Mouse (Mus musculus) embryonic facial prominence, embryonic 14.5 days (tissue): ENCODE measurements around the gene Cntnap5c. TPM values are rescaled to one million over a fixed set of nuclear protein-coding genes. Genes with fewer than 3 reads are reported as not detected.

ENCODE experiments used
- ATAC-seq: fragments of 200-750 bp; cut with Nextera tagmentation; 2 replicates; pipeline ENCODE4 v1.8.0; 2017; ENCODE audit warnings: low read depth, moderate number of reproducible peaks, moderate TSS enrichment
- DNase-seq: peaks from one replicate; pipeline ENCODE4 v3.0.0-alpha.2; 2015; ENCODE audit warnings: low spot score
- H3K27ac ChIP-seq: fragments of 300-500 bp; sonication (generic); replicated peaks from 2 replicates; pipeline ENCODE4 v1.5.1; 2014; ENCODE audit warnings: low read depth, mild to moderate bottlenecking, low read length, moderate library complexity
- H3K27me3 ChIP-seq: fragments of 300-500 bp; sonication (generic); replicated peaks from 2 replicates; pipeline ENCODE4 v1.6.1; 2014; ENCODE audit warnings: low read length; ENCODE audit not compliant: control insufficient read depth, insufficient read depth
- H3K36me3 ChIP-seq: fragments of 300-500 bp; sonication (generic); 2 replicates; pipeline ENCODE4 v1.6.1; 2014; ENCODE audit warnings: low read length, mixed read lengths; ENCODE audit not compliant: control insufficient read depth, insufficient read depth
- H3K4me1 ChIP-seq: fragments of 300-500 bp; sonication (generic); 2 replicates; pipeline ENCODE4 v1.6.1; 2014; ENCODE audit warnings: antibody characterized with exemption, low read length; ENCODE audit not compliant: control insufficient read depth, insufficient read depth
- H3K4me2 ChIP-seq: fragments of 300-500 bp; sonication (generic); 2 replicates; pipeline ENCODE4 v1.6.1; 2014; ENCODE audit warnings: low read depth, mild to moderate bottlenecking, low read length, moderate library complexity, mixed read lengths
- H3K4me3 ChIP-seq: fragments of 300-500 bp; sonication (generic); 2 replicates; pipeline ENCODE4 v1.5.1; 2014; ENCODE audit warnings: low read depth, mild to moderate bottlenecking, low read length
- H3K9ac ChIP-seq: fragments of 300-500 bp; sonication (generic); 2 replicates; pipeline ENCODE4 v1.6.1; 2014; ENCODE audit warnings: low read depth, mild to moderate bottlenecking, low read length, moderate library complexity, mixed read lengths
- H3K9me3 ChIP-seq: fragments of 300-500 bp; sonication (generic); 2 replicates; pipeline ENCODE4 v1.6.1; 2016; ENCODE audit warnings: low read length; ENCODE audit not compliant: control insufficient read depth
- WGBS: fragments of 180-500 bp; shearing (Covaris S2); extraction: QIAGEN DNeasy Blood & Tissue Kit; methylation state at CpG from one replicate; pipeline ENCODE4 v1.1.7; 2014; 5-methylcytosine and 5-hydroxymethylcytosine counted together
- polyA plus RNA-seq: library from polyadenylated mRNA; unstranded; fragments of >200 nt; fragmentation: Nextera tagmentation; extraction: Ambion mirVana; gene quantifications from 2 replicates; pipeline ENCODE4 v1.2.1, GENCODE M21; 2014

The Cntnap5c gene
- polyA plus RNA-seq, 1 experiment from 2014 or later, result 0.10 TPM

DNA sequence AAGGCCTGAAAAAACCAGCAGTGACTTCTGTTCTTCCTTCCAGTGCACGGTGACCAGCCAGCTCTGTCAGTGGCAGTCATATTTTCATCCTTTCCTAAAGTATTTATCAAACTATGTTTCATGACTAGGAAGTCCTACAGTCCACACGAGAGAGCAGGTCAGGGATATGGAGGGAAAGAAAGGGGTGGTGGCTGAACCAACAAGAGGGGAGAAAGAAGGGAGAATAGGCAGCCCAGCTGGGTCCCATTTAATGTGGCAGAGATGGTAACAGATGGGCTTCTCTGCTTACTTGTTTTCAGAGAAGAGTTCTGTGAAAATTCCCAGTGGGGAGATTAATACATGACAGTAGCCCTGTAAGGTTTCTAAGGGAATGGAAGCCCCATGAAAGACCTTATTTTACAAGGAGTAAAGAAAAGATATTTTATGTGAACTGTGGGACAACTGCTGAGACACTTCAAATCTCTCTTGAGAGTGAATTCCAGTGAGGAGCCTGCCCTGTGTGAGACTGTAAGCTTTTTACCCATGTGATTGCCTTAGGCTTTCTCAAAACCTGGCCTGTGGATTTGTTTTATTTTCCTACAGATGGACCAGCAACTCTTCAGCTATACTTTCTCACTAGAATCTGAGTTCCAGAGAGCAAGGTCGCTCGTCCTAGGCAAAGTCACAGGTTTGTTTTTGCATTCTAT is 594.4 kb downstream of the Cntnap5c start:
- Histone ChIP-seq H3K27me3 (no peaks in the 10 kb centered on the region), H3K36me3 (no peaks in the 10 kb centered on the region), H3K4me3 (no peak overlapping the region), H3K27ac (no peak overlapping the region), H3K4me1 (no peaks in the 10 kb centered on the region), H3K4me2 (no peak overlapping the region), H3K9ac (no peak overlapping the region), H3K9me3 (no peaks in the 10 kb centered on the region)
- ATAC-seq (no peak), DNase-seq (no peak)
- WGBS, result 70% methylated on average over 4 of the region's 4 CpGs

DNA sequence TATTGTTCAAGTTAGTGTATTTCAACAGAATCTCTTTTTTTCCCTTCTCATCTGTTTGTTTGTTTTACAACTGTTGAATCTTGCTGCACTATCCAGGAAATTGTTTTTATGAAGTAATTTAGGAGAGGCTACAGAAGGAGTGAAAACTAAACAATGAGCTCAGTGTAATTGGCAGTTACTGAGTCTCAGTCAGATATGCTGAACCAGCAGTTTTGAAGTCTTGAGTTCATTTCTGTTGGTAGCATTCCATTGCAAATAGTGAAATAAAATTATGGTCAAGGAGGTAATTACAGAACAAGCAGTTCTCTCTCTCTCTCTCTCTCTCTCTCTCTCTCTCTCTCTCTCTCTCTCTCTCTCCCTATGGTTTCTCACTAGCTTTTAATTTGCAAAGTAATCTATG is 600.7 kb downstream of the Cntnap5c start:
- Histone ChIP-seq H3K4me2 (no peak overlapping the region), H3K9me3 (no peaks in the 10 kb centered on the region), H3K36me3 (no peaks in the 10 kb centered on the region), H3K27me3 (no peaks in the 10 kb centered on the region), H3K9ac (no peak overlapping the region), H3K4me3 (no peak overlapping the region), H3K4me1 (no peaks in the 10 kb centered on the region), H3K27ac (no peak overlapping the region)
- DNase-seq, result peak; percentile 16
- ATAC-seq, result no peak

DNA sequence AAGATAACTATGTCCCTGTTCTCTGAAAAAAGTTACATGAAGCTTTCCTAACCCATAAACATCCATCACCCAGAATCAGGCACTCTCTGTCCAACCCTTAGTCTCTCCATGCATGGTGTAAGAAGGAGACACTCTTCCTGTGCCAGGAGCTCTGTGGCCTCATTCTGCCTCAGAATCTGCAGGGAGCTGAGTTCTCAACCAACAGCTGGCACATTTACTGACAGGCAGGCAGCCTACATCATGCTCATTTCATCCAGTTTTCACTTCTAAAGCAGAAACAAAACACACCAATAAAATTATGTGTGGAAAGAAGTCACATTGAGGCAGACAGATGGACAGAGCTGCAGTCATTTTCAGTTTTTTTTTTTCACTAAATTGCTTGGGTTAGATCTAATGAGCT is 638.4 kb downstream of the Cntnap5c start:
- Histone ChIP-seq H3K27ac (no peak overlapping the region), H3K9me3 (no peaks in the 10 kb centered on the region), H3K36me3 (no peaks in the 10 kb centered on the region), H3K4me2 (no peak overlapping the region), H3K4me1 (no peaks in the 10 kb centered on the region), H3K9ac (no peak overlapping the region), H3K27me3 (no peaks in the 10 kb centered on the region), H3K4me3 (no peak overlapping the region)
- ATAC-seq (no peak), DNase-seq (no peak)

DNA sequence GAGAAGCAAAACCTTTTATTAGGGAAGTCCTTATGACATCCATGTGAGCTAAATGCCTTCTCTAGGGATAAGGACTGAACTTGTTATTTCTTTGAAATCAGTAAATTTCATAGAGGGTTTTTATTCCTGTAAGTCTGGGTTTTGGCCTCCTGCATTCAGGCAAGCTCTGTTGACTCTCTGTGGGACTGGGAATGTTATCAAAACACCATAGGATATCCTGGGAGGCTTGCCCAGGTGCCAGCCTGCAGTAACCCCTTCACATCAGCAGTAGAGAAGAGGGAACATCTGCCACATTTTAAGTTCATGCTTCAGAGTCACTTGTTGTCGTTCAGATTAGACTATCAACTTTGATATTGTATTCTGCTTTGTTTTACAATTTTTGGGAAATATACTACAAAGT is 639.4 kb downstream of the Cntnap5c start:
- no peaks in the 10 kb centered on the region for H3K9me3 ChIP-seq
- H3K9ac ChIP-seq, result no peak overlapping the region
- no peaks in the 10 kb centered on the region for H3K36me3 ChIP-seq
- no peaks in the 10 kb centered on the region for H3K27me3 ChIP-seq
- H3K27ac ChIP-seq, result no peak overlapping the region
- H3K4me3 ChIP-seq, result no peak overlapping the region
- H3K4me2 ChIP-seq, result no peak overlapping the region
- no peak for DNase-seq
- no peaks in the 10 kb centered on the region for H3K4me1 ChIP-seq
- ATAC-seq, result no peak
- WGBS, result 90% methylated on average over 1 of the region's 1 CpGs

DNA sequence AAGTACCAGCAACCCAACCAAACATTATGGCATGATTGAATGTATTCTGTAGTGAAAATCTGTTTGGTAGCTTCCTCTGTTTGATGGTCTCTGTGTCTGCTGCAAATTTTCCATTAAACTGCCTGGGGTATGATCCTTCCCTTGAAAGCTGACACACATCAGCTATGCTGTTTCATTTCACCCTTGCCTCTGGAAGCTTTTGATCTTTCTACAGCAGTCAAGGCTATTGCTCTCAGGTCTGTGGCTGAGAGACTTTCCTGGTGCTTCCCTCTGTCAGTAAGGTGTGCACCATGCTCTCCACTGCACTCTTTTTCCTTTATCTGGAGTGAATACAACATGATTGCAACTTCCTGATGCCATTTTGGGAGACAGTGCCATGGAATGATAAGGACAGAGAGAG is 668.1 kb downstream of the Cntnap5c start:
- DNase-seq, result no peak
- no peak overlapping the region for H3K4me3 ChIP-seq

More for the DNA sequence above, 668.1 kb downstream of the Cntnap5c start:
- Histone ChIP-seq H3K27me3 (no peaks in the 10 kb centered on the region), H3K27ac (no peak overlapping the region), H3K36me3 (no peaks in the 10 kb centered on the region), H3K4me2 (no peak overlapping the region), H3K9ac (no peak overlapping the region), H3K4me1 (no peaks in the 10 kb centered on the region), H3K9me3 (no peaks in the 10 kb centered on the region)
- ATAC-seq, result no peak

Other genes with a start within 250 kb of the Cntnap5c start
- gene Vmn2r120, start 224.1 kb upstream of the Cntnap5c start, polyA plus RNA-seq, result not detected in 2 replicates
- gene Gm21834, start 27.4 kb upstream of the Cntnap5c start, polyA plus RNA-seq, result not detected in 2 replicates